Mouse (Mus musculus): ENCODE data around the gene Exoc7. TPM values are rescaled to one million over a fixed set of nuclear protein-coding genes. Genes with fewer than 3 reads are reported as not detected.

Gene Exoc7
- polyA plus RNA-seq, 1 experiment from 2014 or later, result 116 TPM

GRCm38 (mm10) chr11:116298621-116299020, 8.4 kb downstream of the Exoc7 start:
- 90% methylated on average over 6 of the region's 6 CpGs for WGBS
- Histone ChIP-seq H3K27me3 (replicated peaks; ENCODE audit: control insufficient read depth, insufficient read depth, low read length) (no peaks in the 10 kb centered on the region), H3K9ac (replicated peaks; ENCODE audit: low read depth, low read length) (no peak overlapping the region), H3K27ac (ENCODE audit: low read length) (no peak overlapping the region), H3K9me3 (ENCODE audit: control insufficient read depth, low read length) (no peaks in the 10 kb centered on the region), H3K4me3 (replicated peaks; ENCODE audit: low read length) (no peak overlapping the region), H3K36me3 (ENCODE audit: control insufficient read depth, insufficient read depth) (peaks cover 39% of the 10 kb centered on the region), H3K4me1 (replicated peaks; ENCODE audit: control insufficient read depth, insufficient read depth, low read length) (no peaks in the 10 kb centered on the region), H3K4me2 (ENCODE audit: low read length) (no peak overlapping the region)
- no peak for ATAC-seq

- Histone ChIP-seq H3K9me3 (ENCODE audit: control insufficient read depth, low read length) (no peaks in the 10 kb centered on the region), H3K27ac (ENCODE audit: low read length) (no peak overlapping the region), H3K4me1 (replicated peaks; ENCODE audit: control insufficient read depth, insufficient read depth, low read length) (no peaks in the 10 kb centered on the region), H3K36me3 (ENCODE audit: control insufficient read depth, insufficient read depth) (peaks cover 35% of the 10 kb centered on the region), H3K9ac (replicated peaks; ENCODE audit: low read depth, low read length) (no peak overlapping the region), H3K4me2 (ENCODE audit: low read length) (no peak overlapping the region), H3K27me3 (replicated peaks; ENCODE audit: control insufficient read depth, insufficient read depth, low read length) (no peaks in the 10 kb centered on the region), H3K4me3 (replicated peaks; ENCODE audit: low read length) (no peak overlapping the region)
- whole genome bisulfite sequencing, result 92% methylated on average over 11 of the region's 11 CpGs
- no peak for ATAC-seq
These were observed 8.8 kb downstream of the Exoc7 start for GRCm38 (mm10) chr11:116298221-116298620.

GRCm38 (mm10) chr11:116297017-116297416, 10.0 kb downstream of the Exoc7 start:
- Histone ChIP-seq H3K27ac (ENCODE audit: low read length) (no peak overlapping the region), H3K27me3 (replicated peaks; ENCODE audit: control insufficient read depth, insufficient read depth, low read length) (no peaks in the 10 kb centered on the region), H3K4me2 (ENCODE audit: low read length) (no peak overlapping the region), H3K9ac (replicated peaks; ENCODE audit: low read depth, low read length) (no peak overlapping the region), H3K4me3 (replicated peaks; ENCODE audit: low read length) (no peak overlapping the region), H3K9me3 (ENCODE audit: control insufficient read depth, low read length) (no peaks in the 10 kb centered on the region), H3K36me3 (ENCODE audit: control insufficient read depth, insufficient read depth) (peaks cover 31% of the 10 kb centered on the region), H3K4me1 (replicated peaks; ENCODE audit: control insufficient read depth, insufficient read depth, low read length) (no peaks in the 10 kb centered on the region)
- WGBS, result 82% methylated on average over 3 of the region's 3 CpGs
- no peak for ATAC-seq

- H3K36me3 ChIP-seq (ENCODE audit: control insufficient read depth, insufficient read depth), result peaks cover 27% of the 10 kb centered on the region
- H3K27ac ChIP-seq (ENCODE audit: low read length), result no peak overlapping the region
- H3K27me3 ChIP-seq (replicated peaks; ENCODE audit: control insufficient read depth, insufficient read depth, low read length), result no peaks in the 10 kb centered on the region
- no peaks in the 10 kb centered on the region for H3K4me1 ChIP-seq (replicated peaks; ENCODE audit: control insufficient read depth, insufficient read depth, low read length)
- H3K4me3 ChIP-seq (replicated peaks; ENCODE audit: low read length), result no peak overlapping the region
- H3K4me2 ChIP-seq (ENCODE audit: low read length), result no peak overlapping the region
- H3K9me3 ChIP-seq (ENCODE audit: control insufficient read depth, low read length), result no peaks in the 10 kb centered on the region
- no peak for ATAC-seq
- no peak overlapping the region for H3K9ac ChIP-seq (replicated peaks; ENCODE audit: low read depth, low read length)
- 90% methylated on average over 8 of the region's 8 CpGs for WGBS
These were observed 10.8 kb downstream of the Exoc7 start for GRCm38 (mm10) chr11:116296191-116296734.

- H3K9ac ChIP-seq (replicated peaks; ENCODE audit: low read depth, low read length), result no peak overlapping the region
- H3K4me3 ChIP-seq (replicated peaks; ENCODE audit: low read length), result no peak overlapping the region
- ATAC-seq, result peak; percentile 61; the same call in 1 of the 2 replicates
- H3K9me3 ChIP-seq (ENCODE audit: control insufficient read depth, low read length), result no peaks in the 10 kb centered on the region
- H3K27me3 ChIP-seq (replicated peaks; ENCODE audit: control insufficient read depth, insufficient read depth, low read length), result no peaks in the 10 kb centered on the region
- no peak overlapping the region for H3K27ac ChIP-seq (ENCODE audit: low read length)
- peaks cover 17% of the 10 kb centered on the region for H3K36me3 ChIP-seq (ENCODE audit: control insufficient read depth, insufficient read depth)
- no peaks in the 10 kb centered on the region for H3K4me1 ChIP-seq (replicated peaks; ENCODE audit: control insufficient read depth, insufficient read depth, low read length)
- no peak overlapping the region for H3K4me2 ChIP-seq (ENCODE audit: low read length)
- 31% methylated on average over 5 of the region's 5 CpGs for WGBS
These were observed 12.7 kb downstream of the Exoc7 start for GRCm38 (mm10) chr11:116294319-116294718.

GRCm38 (mm10) chr11:116293538-116294137, 13.4 kb downstream of the Exoc7 start:
- Histone ChIP-seq H3K36me3 (ENCODE audit: control insufficient read depth, insufficient read depth) (peaks cover 13% of the 10 kb centered on the region), H3K4me3 (replicated peaks; ENCODE audit: low read length) (no peak overlapping the region), H3K4me1 (replicated peaks; ENCODE audit: control insufficient read depth, insufficient read depth, low read length) (no peaks in the 10 kb centered on the region), H3K27ac (ENCODE audit: low read length) (no peak overlapping the region), H3K27me3 (replicated peaks; ENCODE audit: control insufficient read depth, insufficient read depth, low read length) (no peaks in the 10 kb centered on the region), H3K9me3 (ENCODE audit: control insufficient read depth, low read length) (no peaks in the 10 kb centered on the region), H3K4me2 (ENCODE audit: low read length) (no peak overlapping the region), H3K9ac (replicated peaks; ENCODE audit: low read depth, low read length) (no peak overlapping the region)
- WGBS, result 88% methylated on average over 12 of the region's 12 CpGs
- ATAC-seq, result no peak

- H3K4me3 ChIP-seq (replicated peaks; ENCODE audit: low read length), result no peak overlapping the region
- H3K9me3 ChIP-seq (ENCODE audit: control insufficient read depth, low read length), result no peaks in the 10 kb centered on the region
- no peak overlapping the region for H3K4me2 ChIP-seq (ENCODE audit: low read length)
- peaks cover 11% of the 10 kb centered on the region for H3K36me3 ChIP-seq (ENCODE audit: control insufficient read depth, insufficient read depth)
- H3K27ac ChIP-seq (ENCODE audit: low read length), result no peak overlapping the region
- 93% methylated on average over 13 of the region's 13 CpGs for WGBS
- no peaks in the 10 kb centered on the region for H3K4me1 ChIP-seq (replicated peaks; ENCODE audit: control insufficient read depth, insufficient read depth, low read length)
- no peaks in the 10 kb centered on the region for H3K27me3 ChIP-seq (replicated peaks; ENCODE audit: control insufficient read depth, insufficient read depth, low read length)
- no peak for ATAC-seq
- H3K9ac ChIP-seq (replicated peaks; ENCODE audit: low read depth, low read length), result no peak overlapping the region
These were observed 14.6 kb downstream of the Exoc7 start for GRCm38 (mm10) chr11:116292401-116292800.

DNA sequence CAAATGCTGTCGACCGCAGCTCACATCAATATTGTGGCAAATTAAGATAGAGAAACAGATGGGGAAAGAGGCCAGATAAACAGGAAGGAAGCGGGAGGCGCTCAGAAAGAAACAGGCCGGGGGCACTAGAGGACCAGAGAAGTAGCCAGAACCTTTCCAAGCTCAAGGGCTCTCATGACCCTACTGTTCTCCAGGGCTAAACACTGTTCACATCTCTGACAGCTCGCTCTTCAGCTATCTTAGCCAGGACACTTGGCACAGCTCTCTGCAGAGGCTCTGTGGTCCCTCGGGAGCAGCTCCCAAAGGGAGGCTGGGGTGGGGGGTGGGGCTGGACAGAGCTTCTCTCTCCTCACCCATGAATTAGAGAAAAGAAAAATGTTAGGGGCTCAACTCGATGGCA, 16.5 kb downstream of the Exoc7 start:
- no peak overlapping the region for H3K27ac ChIP-seq (ENCODE audit: low read length)
- H3K36me3 ChIP-seq (ENCODE audit: control insufficient read depth, insufficient read depth), result peaks cover 9% of the 10 kb centered on the region
- no peaks in the 10 kb centered on the region for H3K9me3 ChIP-seq (ENCODE audit: control insufficient read depth, low read length)
- no peaks in the 10 kb centered on the region for H3K4me1 ChIP-seq (replicated peaks; ENCODE audit: control insufficient read depth, insufficient read depth, low read length)
- no peak overlapping the region for H3K4me3 ChIP-seq (replicated peaks; ENCODE audit: low read length)
- WGBS, result 76% methylated on average over 8 of the region's 8 CpGs
- no peak overlapping the region for H3K4me2 ChIP-seq (ENCODE audit: low read length)
- no peak overlapping the region for H3K9ac ChIP-seq (replicated peaks; ENCODE audit: low read depth, low read length)
- H3K27me3 ChIP-seq (replicated peaks; ENCODE audit: control insufficient read depth, insufficient read depth, low read length), result no peaks in the 10 kb centered on the region
- ATAC-seq, result no peak

GRCm38 (mm10) chr11:116287351-116287750, 19.7 kb downstream of the Exoc7 start:
- ATAC-seq, result no peak
- H3K4me3 ChIP-seq (replicated peaks; ENCODE audit: low read length), result no peak overlapping the region
- H3K27ac ChIP-seq (ENCODE audit: low read length), result no peak overlapping the region
- peaks cover 3% of the 10 kb centered on the region for H3K4me1 ChIP-seq (replicated peaks; ENCODE audit: control insufficient read depth, insufficient read depth, low read length)
- peaks cover 9% of the 10 kb centered on the region for H3K36me3 ChIP-seq (ENCODE audit: control insufficient read depth, insufficient read depth)
- no peak overlapping the region for H3K4me2 ChIP-seq (ENCODE audit: low read length)
- WGBS, result 79% methylated on average over 5 of the region's 5 CpGs
- no peak overlapping the region for H3K9ac ChIP-seq (replicated peaks; ENCODE audit: low read depth, low read length)
- H3K9me3 ChIP-seq (ENCODE audit: control insufficient read depth, low read length), result no peaks in the 10 kb centered on the region
- H3K27me3 ChIP-seq (replicated peaks; ENCODE audit: control insufficient read depth, insufficient read depth, low read length), result peaks cover 29% of the 10 kb centered on the region
